Mouse (Mus musculus): ENCODE measurements around the gene Kif2a. TPM values are rescaled to one million over a fixed set of nuclear protein-coding genes. Genes with fewer than 3 reads are reported as not detected.

Kif2a gene
- polyA plus RNA-seq, 1 experiment from 2014 or later = 20.3 TPM

- Histone ChIP-seq H3K27ac (ENCODE audit: low read depth, low read length) (no peak overlapping the region), H3K27me3 (ENCODE audit: control insufficient read depth, insufficient read depth, low read length) (no peaks in the 10 kb centered on the region), H3K36me3 (ENCODE audit: control insufficient read depth, insufficient read depth, low read length) (no peaks in the 10 kb centered on the region), H3K4me1 (ENCODE audit: control insufficient read depth, insufficient read depth, low read length) (no peaks in the 10 kb centered on the region), H3K4me3 (ENCODE audit: low read length) (no peak overlapping the region), H3K9me3 (ENCODE audit: control insufficient read depth, low read length) (no peaks in the 10 kb centered on the region), H3K4me2 (replicated peaks; ENCODE audit: low read depth, low read length) (no peak overlapping the region), H3K9ac (ENCODE audit: low read depth, low read length) (no peak overlapping the region)
- 61% methylated on average over 4 of the region's 4 CpGs for WGBS
- ATAC-seq (ENCODE audit: low FRiP score, low TSS enrichment) = no peak
Observed at GRCm38 (mm10) chr13:107054496-107054895, 32.6 kb upstream of the Kif2a start.

DNA sequence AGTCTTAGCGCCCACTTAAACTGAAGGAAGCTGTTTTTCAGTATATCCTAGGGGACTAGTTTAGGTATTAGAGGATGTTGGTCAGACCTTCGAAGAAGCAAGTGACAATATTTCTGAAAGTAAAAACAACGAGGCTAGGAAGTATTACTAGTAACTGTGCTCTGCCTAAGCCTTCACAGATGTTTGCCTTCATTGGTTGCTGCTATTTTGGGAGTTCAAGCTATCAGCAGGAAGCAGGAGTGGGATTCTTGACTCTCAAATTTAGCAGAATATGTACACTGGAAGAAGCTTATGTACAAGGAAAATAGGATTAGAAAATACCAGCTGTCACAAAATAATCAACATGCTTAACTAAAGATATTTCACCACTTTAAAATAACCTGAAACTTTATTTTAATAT lies 29.4 kb upstream of the Kif2a start:
- H3K36me3 ChIP-seq (ENCODE audit: control insufficient read depth, insufficient read depth, low read length) = no peaks in the 10 kb centered on the region
- H3K9ac ChIP-seq (ENCODE audit: low read depth, low read length) = no peak overlapping the region
- 0 out of 2 replicates have a peak, but pooled peaks cover 4% of the 10 kb centered on the region for H3K9me3 ChIP-seq (ENCODE audit: control insufficient read depth, low read length)
- H3K27ac ChIP-seq (ENCODE audit: low read depth, low read length) = no peak overlapping the region
- no peaks in the 10 kb centered on the region for H3K27me3 ChIP-seq (ENCODE audit: control insufficient read depth, insufficient read depth, low read length)
- H3K4me1 ChIP-seq (ENCODE audit: control insufficient read depth, insufficient read depth, low read length) = no peaks in the 10 kb centered on the region
- no peak overlapping the region for H3K4me3 ChIP-seq (ENCODE audit: low read length)
- ATAC-seq (ENCODE audit: low FRiP score, low TSS enrichment) = no peak
- no peak overlapping the region for H3K4me2 ChIP-seq (replicated peaks; ENCODE audit: low read depth, low read length)
- WGBS = 74% methylated on average over 3 of the region's 3 CpGs

GRCm38 (mm10) chr13:107044229-107044628 lies 22.3 kb upstream of the Kif2a start:
- no peak overlapping the region for H3K9ac ChIP-seq (ENCODE audit: low read depth, low read length)
- no peaks in the 10 kb centered on the region for H3K27me3 ChIP-seq (ENCODE audit: control insufficient read depth, insufficient read depth, low read length)
- H3K4me3 ChIP-seq (ENCODE audit: low read length) = no peak overlapping the region
- H3K4me2 ChIP-seq (replicated peaks; ENCODE audit: low read depth, low read length) = no peak overlapping the region
- WGBS = 14% methylated on average over 5 of the region's 5 CpGs
- no peak overlapping the region for H3K27ac ChIP-seq (ENCODE audit: low read depth, low read length)
- ATAC-seq (ENCODE audit: low FRiP score, low TSS enrichment) = peak; percentile 46; the same call in 1 of the 2 replicates
- no peaks in the 10 kb centered on the region for H3K4me1 ChIP-seq (ENCODE audit: control insufficient read depth, insufficient read depth, low read length)
- H3K9me3 ChIP-seq (ENCODE audit: control insufficient read depth, low read length) = 0 out of 2 replicates have a peak, but pooled peaks cover 4% of the 10 kb centered on the region
- no peaks in the 10 kb centered on the region for H3K36me3 ChIP-seq (ENCODE audit: control insufficient read depth, insufficient read depth, low read length)

GRCm38 (mm10) chr13:107042551-107042950 lies 20.6 kb upstream of the Kif2a start:
- WGBS = 86% methylated on average over 6 of the region's 6 CpGs
- no peaks in the 10 kb centered on the region for H3K4me1 ChIP-seq (ENCODE audit: control insufficient read depth, insufficient read depth, low read length)
- no peaks in the 10 kb centered on the region for H3K36me3 ChIP-seq (ENCODE audit: control insufficient read depth, insufficient read depth, low read length)
- H3K27me3 ChIP-seq (ENCODE audit: control insufficient read depth, insufficient read depth, low read length) = no peaks in the 10 kb centered on the region
- no peak overlapping the region for H3K9ac ChIP-seq (ENCODE audit: low read depth, low read length)
- ATAC-seq (ENCODE audit: low FRiP score, low TSS enrichment) = no peak
- 0 out of 2 replicates have a peak, but pooled peaks cover 4% of the 10 kb centered on the region for H3K9me3 ChIP-seq (ENCODE audit: control insufficient read depth, low read length)
- no peak overlapping the region for H3K27ac ChIP-seq (ENCODE audit: low read depth, low read length)
- no peak overlapping the region for H3K4me3 ChIP-seq (ENCODE audit: low read length)
- H3K4me2 ChIP-seq (replicated peaks; ENCODE audit: low read depth, low read length) = no peak overlapping the region

DNA sequence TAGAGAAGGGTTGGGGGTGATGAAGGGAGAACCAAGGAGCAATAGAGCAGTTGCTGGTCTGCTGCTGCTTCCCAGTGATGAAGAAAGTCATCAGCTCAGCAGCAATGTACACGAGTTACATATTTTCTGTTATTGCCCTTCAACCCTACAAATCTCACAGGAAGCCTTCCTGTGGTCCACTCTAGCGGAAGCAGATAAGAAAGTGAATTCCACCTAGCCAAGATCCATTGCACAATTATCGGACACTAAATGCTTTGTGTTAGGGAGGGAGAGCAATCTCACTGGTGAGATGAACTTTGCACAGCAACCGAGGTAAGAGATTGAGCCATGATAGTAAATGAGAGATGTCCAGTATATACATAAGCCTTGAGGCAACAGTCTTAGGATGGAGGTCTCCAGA lies 17.6 kb upstream of the Kif2a start:
- H3K4me3 ChIP-seq (ENCODE audit: low read length) = no peak overlapping the region
- no peaks in the 10 kb centered on the region for H3K4me1 ChIP-seq (ENCODE audit: control insufficient read depth, insufficient read depth, low read length)
- H3K9ac ChIP-seq (ENCODE audit: low read depth, low read length) = no peak overlapping the region
- no peak overlapping the region for H3K4me2 ChIP-seq (replicated peaks; ENCODE audit: low read depth, low read length)
- H3K27ac ChIP-seq (ENCODE audit: low read depth, low read length) = no peak overlapping the region
- H3K27me3 ChIP-seq (ENCODE audit: control insufficient read depth, insufficient read depth, low read length) = no peaks in the 10 kb centered on the region
- no peaks in the 10 kb centered on the region for H3K36me3 ChIP-seq (ENCODE audit: control insufficient read depth, insufficient read depth, low read length)
- WGBS = 81% methylated on average over 4 of the region's 4 CpGs
- ATAC-seq (ENCODE audit: low FRiP score, low TSS enrichment) = no peak
- no peaks in the 10 kb centered on the region for H3K9me3 ChIP-seq (ENCODE audit: control insufficient read depth, low read length)

GRCm38 (mm10) chr13:107038346-107038745 lies 16.4 kb upstream of the Kif2a start:
- Histone ChIP-seq H3K27me3 (ENCODE audit: control insufficient read depth, insufficient read depth, low read length) (no peaks in the 10 kb centered on the region), H3K36me3 (ENCODE audit: control insufficient read depth, insufficient read depth, low read length) (no peaks in the 10 kb centered on the region), H3K4me1 (ENCODE audit: control insufficient read depth, insufficient read depth, low read length) (no peaks in the 10 kb centered on the region), H3K4me2 (replicated peaks; ENCODE audit: low read depth, low read length) (no peak overlapping the region), H3K4me3 (ENCODE audit: low read length) (no peak overlapping the region), H3K9ac (ENCODE audit: low read depth, low read length) (no peak overlapping the region), H3K9me3 (ENCODE audit: control insufficient read depth, low read length) (no peaks in the 10 kb centered on the region), H3K27ac (ENCODE audit: low read depth, low read length) (no peak overlapping the region)
- 86% methylated on average over 2 of the region's 2 CpGs for WGBS
- no peak for ATAC-seq (ENCODE audit: low FRiP score, low TSS enrichment)

- Histone ChIP-seq H3K4me1 (ENCODE audit: control insufficient read depth, insufficient read depth, low read length) (no peaks in the 10 kb centered on the region), H3K27me3 (ENCODE audit: control insufficient read depth, insufficient read depth, low read length) (no peaks in the 10 kb centered on the region), H3K9me3 (ENCODE audit: control insufficient read depth, low read length) (no peaks in the 10 kb centered on the region), H3K9ac (ENCODE audit: low read depth, low read length) (no peak overlapping the region), H3K27ac (ENCODE audit: low read depth, low read length) (no peak overlapping the region), H3K36me3 (ENCODE audit: control insufficient read depth, insufficient read depth, low read length) (no peaks in the 10 kb centered on the region), H3K4me2 (replicated peaks; ENCODE audit: low read depth, low read length) (no peak overlapping the region), H3K4me3 (ENCODE audit: low read length) (no peak overlapping the region)
- 73% methylated on average over 3 of the region's 3 CpGs for WGBS
- ATAC-seq (ENCODE audit: low FRiP score, low TSS enrichment) = no peak
Observed at GRCm38 (mm10) chr13:107035511-107036113, 13.7 kb upstream of the Kif2a start.

- WGBS = 88% methylated on average over 4 of the region's 4 CpGs
- H3K4me3 ChIP-seq (ENCODE audit: low read length) = no peak overlapping the region
- no peak overlapping the region for H3K9ac ChIP-seq (ENCODE audit: low read depth, low read length)
- no peaks in the 10 kb centered on the region for H3K36me3 ChIP-seq (ENCODE audit: control insufficient read depth, insufficient read depth, low read length)
- no peak overlapping the region for H3K27ac ChIP-seq (ENCODE audit: low read depth, low read length)
- no peak overlapping the region for H3K4me2 ChIP-seq (replicated peaks; ENCODE audit: low read depth, low read length)
- H3K4me1 ChIP-seq (ENCODE audit: control insufficient read depth, insufficient read depth, low read length) = no peaks in the 10 kb centered on the region
- ATAC-seq (ENCODE audit: low FRiP score, low TSS enrichment) = no peak
- H3K9me3 ChIP-seq (ENCODE audit: control insufficient read depth, low read length) = no peaks in the 10 kb centered on the region
- no peaks in the 10 kb centered on the region for H3K27me3 ChIP-seq (ENCODE audit: control insufficient read depth, insufficient read depth, low read length)
Observed at GRCm38 (mm10) chr13:107035078-107035477, 13.2 kb upstream of the Kif2a start.

GRCm38 (mm10) chr13:107034028-107034920 lies 12.3 kb upstream of the Kif2a start:
- H3K9me3 ChIP-seq (ENCODE audit: control insufficient read depth, low read length) = no peaks in the 10 kb centered on the region
- no peak overlapping the region for H3K9ac ChIP-seq (ENCODE audit: low read depth, low read length)
- no peak overlapping the region for H3K4me2 ChIP-seq (replicated peaks; ENCODE audit: low read depth, low read length)
- ATAC-seq (ENCODE audit: low FRiP score, low TSS enrichment) = no peak
- 61% methylated on average over 1 of the region's 1 CpGs for WGBS
- no peaks in the 10 kb centered on the region for H3K27me3 ChIP-seq (ENCODE audit: control insufficient read depth, insufficient read depth, low read length)
- no peaks in the 10 kb centered on the region for H3K4me1 ChIP-seq (ENCODE audit: control insufficient read depth, insufficient read depth, low read length)
- no peak overlapping the region for H3K27ac ChIP-seq (ENCODE audit: low read depth, low read length)
- H3K36me3 ChIP-seq (ENCODE audit: control insufficient read depth, insufficient read depth, low read length) = no peaks in the 10 kb centered on the region
- no peak overlapping the region for H3K4me3 ChIP-seq (ENCODE audit: low read length)
